Mouse (Mus musculus) spleen, postnatal 36 days (tissue): ENCODE measurements around the gene Prkaca.
"Not testable (repeated sequence)": the region's sequence is repeated elsewhere in the genome, so short reads cannot be mapped to it uniquely, and the experiment has no call there.

ENCODE experiments used
- DNase-seq, 2 experiments: peaks; one replicate each; pipeline ENCODE4 v3.0.0; 2022; ENCODE audit warnings: low spot score in 2 of 2, mixed read lengths in 1 of 2

Prkaca gene

DNA sequence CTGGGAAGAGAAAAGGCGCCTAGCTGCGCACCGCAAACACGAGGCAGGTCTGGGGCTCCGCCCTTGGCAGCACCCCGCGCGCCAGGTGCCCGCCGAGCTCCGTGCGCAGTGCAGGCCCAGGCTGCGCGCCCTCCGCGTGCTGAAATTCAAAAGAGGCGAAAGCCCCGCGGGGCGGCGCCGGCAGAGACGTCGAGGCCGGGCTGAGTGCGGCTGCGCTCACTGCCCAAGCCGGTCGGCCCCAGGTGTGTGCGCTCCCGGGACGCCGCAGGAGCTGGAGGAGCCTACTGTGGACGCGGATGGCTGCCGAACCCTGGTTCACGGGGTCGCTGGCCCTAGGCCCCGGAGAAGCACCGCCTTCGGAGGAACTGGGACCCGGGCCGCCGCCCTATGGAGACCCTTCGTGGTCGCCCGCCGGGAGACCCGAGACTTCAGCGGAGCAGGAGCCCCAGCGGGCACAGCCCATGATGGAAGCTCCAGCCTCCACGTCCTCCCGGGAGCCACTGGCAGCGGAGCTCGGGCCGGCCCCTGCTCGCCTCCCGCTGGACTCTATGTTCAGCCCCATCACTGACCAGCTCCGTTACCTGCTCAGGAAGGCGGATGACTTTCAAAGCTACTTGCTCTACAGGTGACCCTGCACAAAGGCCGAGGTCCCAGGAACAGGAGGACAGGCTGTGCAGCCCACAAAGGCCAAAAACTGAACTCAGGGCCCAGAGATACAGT, 28.6 kb downstream of the Prkaca start, which contains the start of gene 1700067K01Rik:
Gene 1700067K01Rik, plus strand, starts transcription at position 222 of the 720 bp plus-strand sequence.
- DNase-seq, result no peak

DNA sequence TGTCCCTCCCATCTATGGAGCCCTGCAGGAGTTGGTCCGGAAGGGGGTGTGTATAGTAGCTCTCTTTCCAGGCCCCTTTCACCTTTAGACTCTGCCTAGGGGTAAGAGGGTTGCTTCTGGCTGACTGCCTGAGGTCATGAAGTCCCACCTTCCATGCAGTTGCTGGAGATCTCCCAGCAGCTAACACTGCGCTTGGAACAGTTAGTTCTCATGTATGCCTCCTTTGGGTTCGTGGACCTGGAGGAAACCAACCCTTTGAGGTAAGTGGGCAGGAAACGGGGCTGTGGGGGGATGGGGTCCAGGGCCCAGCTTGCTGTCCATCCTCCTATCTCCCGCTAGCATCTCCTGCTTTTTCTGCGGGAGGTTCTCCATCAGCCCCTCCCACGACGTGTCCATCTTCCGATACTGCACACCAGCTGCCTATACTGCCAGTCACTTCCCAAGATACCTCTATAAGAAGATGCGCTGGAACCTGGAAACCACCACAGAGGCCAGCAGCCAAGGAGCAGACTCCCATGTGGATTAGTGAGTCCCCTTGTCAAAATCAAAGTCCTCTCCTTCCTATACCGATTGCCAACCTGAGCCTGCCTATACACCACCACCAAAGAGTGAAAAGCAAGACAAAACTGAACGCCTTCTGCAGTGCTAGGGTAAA, 30.3 kb downstream of the Prkaca start:
- no peak for DNase-seq

DNA sequence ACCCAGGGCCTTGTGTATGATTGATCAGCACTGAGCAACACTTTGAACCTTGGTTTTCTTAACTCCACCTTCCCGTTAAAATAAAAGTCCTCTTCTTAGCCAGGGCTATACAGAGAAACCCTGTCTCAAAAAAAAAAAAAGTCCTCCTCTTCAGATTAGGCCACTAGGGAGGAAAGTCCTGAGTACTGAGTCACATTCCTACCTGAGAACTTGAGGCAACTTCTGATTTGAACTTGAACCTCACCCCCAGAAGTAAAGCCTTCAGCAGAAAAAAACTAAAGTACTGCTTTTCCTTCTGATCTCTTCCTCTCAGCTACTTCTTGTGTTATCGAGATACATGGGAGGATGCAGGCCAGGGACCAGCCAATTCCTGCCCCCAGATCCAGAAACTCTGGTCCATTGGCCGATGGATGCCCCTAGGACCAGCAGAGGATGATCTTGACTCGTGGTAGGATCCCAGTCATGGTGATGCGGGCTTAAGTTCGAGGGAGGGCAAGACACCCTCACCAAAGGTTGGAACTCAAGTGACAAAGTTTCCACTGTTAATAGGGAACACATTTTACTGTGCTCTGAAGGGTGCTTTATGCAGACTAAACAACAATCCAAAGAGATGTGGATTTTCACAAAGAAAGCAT, 30.9 kb downstream of the Prkaca start:
- no peak for DNase-seq

DNA sequence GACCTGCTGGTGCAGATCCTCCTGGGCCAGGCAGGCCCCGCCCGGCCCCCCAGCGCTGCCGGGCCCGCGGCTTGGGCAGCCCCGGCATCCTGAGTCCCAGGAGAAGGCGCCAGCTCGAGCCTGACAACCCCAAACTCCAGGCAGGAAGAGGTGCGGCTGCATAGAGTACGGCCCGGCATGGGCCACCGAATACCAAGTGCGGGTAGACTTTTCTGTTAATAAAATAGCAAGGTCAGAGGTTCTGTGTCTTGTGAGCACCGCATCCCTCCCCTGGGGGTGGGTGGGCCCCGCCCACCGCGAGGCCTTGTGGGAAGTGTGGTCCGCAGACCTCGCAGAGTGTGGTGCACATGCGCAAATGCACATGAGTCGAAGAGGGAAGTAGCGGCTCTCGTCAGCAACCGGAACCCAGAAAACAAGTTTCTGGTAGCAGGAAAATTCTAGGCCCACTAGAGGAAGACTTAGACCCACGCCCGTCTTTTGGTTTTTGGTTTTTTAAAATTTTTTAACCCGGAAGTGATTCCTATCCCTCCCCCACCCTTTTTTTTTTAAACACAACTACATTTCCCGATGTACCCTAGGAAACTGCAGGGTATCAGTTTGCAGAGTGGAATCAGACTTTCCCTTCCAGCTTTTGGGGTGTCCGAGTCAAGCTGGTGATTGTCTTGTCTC, 31.9 kb downstream of the Prkaca start:
- peak; percentile 97 to 98 for DNase-seq

DNA sequence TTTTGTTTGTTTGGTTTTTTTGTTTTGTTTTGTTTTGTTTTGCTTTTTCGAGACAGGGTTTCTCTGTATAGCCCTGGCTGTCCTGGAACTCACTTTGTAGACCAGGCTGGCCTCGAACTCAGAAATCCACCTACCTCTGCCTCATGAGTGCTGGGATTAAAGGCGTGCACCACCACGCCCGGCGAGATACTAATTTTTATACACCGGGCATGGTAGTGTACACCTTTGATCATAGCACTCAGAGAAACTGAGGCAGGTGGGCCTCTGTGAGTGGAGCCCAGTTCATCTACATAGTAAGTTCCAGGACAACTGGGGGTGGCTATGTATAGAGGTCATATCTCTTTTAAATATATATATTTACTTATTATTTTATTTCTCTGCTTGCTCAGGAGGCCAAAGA, 32.7 kb downstream of the Prkaca start:
- DNase-seq, result not testable (repeated sequence)

DNA sequence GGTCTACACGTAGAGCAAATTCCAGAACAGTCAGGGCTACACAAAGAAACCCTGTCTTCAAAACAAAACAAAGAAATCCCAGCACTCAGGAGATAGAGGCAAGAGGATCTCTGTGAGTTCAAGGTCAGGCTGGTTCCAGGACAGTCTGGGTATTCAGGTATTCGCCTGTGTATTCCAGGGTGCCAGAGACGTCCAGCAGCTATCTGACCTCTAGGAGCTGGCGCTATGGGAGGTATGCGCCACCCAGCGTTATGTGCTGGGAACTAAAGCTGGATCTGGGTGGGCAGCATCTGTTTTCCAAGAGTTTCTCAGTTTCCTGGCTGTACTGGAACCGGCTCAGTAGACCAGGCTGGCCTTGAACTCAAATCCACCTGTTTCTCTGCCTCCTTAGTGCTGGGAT, 35.6 kb downstream of the Prkaca start:
- no peak for DNase-seq

DNA sequence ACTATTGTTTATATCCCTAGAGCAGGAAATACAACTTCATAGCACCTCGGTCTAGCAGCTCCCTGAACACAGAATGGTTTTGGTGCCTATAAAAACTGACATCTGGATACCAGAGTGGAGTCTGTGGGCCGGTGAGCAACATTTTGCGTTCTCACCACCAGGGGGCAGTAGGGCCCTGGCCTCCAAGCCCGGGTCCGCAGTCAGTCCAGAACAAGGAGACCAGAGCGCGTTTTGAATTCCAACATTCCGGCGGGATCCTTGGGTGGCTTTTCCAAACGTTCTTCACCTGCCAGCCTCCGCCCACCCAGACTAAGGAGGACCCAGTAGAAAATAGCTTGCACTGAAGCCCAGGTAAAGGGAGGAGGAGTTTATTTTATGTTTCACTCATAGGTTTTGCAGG, 37.1 kb downstream of the Prkaca start:
- peak; percentile 61 to 68 for DNase-seq

DNA sequence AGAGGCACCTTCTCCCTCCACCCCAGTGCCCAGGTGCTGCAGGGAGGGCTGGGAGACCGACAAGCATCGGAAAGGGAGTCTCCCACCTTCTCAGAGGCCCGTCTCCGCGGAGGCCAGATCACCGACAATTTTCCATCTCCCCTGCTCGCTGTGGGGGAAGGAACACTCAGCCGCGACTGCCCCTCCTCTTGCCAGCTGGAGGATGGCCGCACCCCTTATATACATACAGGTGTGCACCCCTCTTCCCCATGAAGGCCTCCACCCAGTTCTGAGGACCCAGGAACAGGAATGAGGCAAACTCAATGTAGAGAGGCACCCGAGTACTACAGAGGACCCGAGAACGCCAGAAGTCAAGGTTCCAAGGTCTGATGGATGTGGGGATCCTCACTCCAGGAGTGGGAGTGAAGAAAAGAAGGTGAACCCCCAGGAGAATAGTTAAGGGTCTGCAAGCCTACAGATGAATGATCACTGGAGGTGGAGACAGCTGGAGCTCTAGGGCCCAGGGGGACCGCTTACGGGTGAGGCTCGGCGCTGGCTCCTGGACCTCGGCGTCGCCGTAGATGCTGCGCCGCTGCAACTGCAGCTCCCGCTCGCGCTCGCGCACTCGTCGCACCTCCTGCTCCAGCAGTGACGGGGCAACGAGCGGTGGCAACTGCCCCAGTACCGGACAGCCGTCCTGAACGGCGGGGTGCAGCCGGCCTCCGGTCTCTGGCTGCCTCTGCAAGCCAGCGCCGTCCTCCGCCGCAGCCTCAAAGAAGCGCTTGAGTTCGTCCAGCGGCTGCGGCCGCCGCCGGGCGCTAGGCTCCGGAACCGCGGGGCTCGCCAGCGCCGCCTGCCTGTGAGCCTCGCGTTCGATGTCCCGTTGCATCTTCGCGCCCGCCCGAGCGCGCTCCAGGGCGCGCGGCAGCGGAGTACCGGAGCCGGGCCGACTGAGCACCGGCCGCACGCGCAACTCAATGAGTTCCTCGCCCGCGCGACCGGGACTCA, 38.1 kb downstream of the Prkaca start:
- peak; percentile 56 to 65 for DNase-seq

DNA sequence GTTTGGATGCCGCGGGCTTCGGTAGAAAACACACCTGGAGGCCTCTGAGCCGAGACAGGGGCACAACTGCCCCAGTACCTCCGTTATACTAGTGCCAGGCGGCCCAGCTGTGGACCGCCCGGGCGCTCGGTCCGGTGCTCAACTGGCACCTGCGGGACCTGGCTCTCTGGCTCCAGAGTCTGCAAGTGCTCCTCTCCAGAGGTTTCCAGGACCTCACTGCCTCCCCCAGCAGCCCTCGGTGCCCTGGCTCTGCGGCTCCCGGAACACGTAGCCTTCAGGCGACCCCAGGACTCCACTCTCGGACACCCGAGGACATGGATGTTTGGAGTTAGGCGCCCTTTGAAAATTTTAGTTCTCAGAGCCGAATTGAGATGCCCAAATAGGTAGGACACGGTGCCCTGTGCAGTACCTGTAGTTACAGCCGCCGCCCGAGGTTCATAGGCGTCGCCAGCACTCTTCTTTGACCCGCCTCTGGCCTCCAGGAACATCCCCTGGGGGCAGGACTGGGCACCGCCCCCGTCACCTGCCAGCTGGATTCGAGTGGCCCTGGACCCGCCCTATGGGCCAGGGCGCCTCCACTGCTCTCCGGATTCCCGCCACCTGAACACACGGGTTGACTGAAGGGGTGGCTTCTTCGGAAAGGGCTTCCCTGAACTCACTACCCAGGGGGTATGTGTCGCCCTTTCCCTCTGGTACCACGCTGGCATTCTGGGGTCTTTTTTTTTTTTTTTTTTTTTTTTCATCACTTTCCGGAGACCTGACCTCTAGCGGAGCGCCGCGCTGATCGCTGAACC, 39.1 kb downstream of the Prkaca start, which contains the start of gene 2210011C24Rik:
Gene 2210011C24Rik, minus strand, starts transcription at position 467 of the 794 bp plus-strand sequence.
- no peak for DNase-seq

DNA sequence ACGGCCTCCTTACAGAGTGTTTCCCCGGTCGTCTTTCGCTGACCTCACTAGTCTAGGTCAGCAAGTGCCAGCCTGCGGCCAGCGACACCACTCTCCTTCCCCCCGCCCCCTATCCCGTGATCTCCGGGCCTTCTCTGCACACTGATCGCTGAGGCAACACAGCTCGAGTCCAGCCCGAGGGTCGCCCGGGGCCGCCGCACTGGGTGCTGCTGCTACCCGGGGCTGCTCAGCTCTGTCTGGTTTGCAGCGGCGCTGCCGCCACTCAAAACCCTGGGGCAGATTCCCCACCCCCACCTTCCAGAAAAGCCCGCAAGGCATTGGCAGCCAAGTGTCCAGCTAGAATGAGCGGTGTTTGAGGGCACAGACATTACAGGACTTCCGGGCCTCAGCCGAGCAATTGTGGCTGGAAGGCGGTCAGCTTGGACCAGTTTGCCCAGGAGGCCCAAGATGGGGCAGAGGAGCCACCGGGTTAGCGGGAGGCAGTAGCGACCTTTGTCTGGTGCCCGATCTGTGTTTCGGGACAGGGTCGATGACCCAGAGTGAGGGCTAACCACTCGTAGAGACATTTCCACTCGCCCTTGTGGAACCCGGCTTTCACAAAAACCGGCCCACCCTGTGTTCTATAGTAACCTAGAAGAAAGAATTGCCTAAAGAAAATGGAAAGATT, 39.8 kb downstream of the Prkaca start:
- no peak for DNase-seq

DNA sequence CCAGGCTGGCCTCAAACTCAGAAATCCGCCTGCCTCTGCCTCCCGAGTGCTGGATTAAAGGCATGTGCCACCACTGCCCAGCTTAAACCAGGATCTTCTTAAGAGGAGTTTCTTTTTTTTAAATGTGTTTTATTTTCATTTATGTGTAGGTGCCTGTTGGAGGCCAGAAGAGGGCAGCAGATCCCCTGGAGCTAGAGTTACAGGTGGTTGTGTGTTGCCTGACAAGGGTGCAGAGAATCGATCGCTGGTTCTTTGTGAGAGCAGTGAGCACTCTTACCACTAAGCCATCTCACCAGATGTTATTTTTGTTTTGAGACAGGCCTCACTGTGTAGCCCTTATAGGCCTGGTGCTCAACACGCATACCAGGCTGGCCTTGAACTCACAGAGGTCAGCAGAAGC, 43.0 kb downstream of the Prkaca start:
- no peak for DNase-seq

DNA sequence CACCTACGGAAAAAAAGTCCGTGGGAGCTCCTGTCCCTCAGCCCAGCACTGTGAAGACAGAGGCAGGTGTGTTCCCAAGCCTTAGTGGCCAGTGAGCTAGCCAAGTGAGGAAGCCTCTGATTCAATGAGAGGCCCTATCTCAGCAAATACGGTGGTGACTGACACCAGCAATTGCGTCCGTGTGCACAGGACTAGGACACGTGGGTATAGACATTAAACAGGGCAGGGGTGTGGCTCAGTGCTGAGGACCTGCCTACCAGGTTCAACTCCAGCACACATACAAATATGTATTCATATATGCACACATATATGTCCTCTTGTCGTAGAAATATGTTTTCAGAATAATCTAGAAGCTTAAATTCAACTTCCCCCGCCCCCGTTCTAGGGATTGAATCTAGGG, 46.9 kb downstream of the Prkaca start:
- DNase-seq, result no peak

DNA sequence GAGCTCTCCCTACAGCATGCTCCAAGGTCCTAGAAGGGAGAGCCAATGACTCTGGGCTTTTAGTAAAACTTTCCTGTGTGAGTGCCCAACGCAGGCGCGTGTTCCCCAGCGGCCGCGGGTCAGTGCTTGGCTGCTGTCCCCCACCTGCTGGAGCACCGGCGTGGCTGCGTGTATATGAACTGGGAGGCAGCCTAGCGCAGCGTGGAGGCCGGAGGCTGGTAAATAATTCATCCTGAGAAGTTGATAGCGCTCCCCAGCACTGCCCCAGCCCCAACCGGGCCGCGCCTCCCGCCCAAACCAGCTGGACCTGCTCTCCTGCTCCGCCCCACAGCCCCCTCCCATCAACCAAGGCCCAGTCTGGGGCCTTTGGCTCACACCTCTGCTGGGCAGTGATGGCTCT, 48.3 kb downstream of the Prkaca start, which contains the start of gene Palm3:
Gene Palm3, plus strand, starts transcription at position 376 of the 400 bp plus-strand sequence.
- DNase-seq, result no peak

DNA sequence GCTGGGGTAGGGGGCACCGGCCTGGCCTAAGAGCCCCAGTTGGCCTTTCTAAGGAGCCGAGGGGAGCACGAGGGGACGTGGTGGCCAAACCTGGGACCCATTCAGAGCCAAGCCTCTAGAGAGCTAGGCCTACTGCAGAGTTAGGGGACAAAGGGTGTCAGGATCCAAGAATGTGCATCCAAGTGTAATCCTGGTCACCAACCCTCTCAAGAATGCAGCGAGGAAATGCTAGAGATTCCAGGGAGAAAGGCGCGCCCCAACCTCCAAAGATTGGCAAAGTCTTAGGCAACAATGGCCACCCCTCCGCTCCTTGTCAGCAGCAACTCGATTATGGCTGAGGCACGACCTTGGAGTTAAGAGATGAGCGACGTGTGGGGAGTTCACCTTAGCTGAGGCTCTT, 48.8 kb downstream of the Prkaca start:
- no peak for DNase-seq

DNA sequence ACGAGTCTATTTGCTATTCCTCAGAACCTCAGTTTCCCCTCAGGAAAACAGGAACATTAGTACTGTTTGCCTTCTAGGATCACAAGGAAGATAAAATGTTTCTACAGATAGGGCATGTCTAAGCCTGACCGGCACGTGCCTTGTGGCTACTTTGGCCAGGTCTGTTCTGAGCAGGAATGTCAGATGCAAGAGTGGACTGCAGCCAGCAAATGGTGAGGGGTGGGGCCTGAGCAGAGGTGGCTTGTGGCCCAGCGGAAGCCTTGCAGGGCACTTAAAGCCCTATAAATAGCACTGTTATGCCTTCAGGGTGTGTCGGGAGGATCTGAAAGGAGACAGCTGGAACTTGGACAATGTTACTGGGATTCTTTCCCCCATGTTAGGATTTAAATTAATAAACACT, 50.3 kb downstream of the Prkaca start:
- no peak for DNase-seq

DNA sequence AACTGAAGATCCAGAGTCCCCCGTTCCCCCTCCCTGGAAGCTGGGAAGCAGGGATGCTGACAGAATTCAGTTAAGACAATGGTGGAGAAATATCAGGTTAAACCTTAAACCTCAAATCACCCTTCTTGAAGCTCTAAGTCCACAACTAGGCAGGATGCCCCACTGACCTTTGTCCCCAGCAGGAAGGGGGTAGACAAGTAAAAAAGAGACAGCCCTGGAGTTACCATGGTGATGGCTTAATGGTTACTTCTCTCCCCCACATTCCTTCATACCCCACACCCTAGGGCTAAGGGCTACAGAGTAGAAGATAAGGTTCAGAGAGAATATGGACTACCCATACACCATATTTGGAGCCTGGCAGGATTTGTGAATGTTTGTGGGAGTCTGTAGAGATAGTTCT, 50.8 kb downstream of the Prkaca start:
- DNase-seq, result no peak

DNA sequence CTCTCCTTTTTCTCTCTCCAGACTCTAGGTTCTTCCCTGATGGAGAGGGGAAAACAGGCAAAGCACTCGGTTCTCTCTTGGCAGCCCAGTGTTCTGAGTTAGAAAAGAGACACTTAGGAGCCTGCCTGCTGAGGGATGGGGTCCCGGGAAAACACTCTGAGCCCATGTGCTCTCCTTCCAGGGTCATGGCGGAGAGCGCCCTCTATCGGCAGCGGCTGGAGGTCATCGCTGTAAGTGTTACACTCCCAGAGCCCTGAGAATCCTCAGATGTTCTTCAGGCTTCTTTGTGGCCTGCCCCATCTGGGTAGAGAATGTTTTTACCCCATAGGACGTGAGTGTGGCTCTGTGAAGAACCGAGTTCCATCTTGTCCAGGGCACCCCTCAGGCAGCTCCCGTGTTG, 51.4 kb downstream of the Prkaca start:
- no peak for DNase-seq

DNA sequence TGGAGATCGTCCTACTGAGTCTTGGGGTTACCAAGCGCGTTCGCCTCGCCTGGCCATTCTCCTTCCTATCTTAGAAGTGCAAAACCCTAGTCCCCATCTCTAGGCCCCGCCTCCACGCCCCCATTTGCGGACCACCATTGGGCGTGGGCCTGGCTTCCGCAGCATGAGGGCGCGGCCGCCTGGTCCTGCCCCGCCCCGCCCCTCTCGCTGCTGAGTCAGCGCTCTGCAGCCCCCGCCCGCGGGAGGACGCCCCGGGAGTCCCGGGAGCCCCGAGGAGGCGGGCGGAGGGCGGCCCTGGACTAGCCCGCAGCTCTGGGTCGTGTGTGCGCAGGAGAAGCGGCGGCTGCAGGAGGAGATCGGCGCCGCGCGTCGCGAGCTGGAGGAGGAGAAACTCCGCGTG, 53.1 kb downstream of the Prkaca start:
- DNase-seq, result no peak

DNA sequence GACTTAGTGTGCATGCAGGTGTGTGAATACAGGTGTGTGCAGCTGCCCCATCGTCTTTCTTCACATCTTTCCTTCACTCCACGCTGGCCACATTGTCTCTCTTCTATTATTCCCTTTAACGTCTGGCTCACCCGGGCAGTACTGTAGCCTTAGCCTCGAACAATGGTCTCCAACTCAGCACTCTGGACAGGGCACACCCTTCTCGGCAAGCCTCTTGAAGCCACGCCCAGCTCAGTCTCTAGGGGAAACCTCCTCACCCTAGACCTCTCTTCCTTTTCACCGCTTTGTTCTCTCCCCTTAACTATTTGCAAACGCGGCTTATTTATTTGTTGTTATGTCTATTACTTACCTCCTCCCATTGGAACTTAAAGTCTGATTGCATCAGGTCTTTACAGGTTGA, 54.7 kb downstream of the Prkaca start:
- DNase-seq, result peak; percentile 63 to 64

DNA sequence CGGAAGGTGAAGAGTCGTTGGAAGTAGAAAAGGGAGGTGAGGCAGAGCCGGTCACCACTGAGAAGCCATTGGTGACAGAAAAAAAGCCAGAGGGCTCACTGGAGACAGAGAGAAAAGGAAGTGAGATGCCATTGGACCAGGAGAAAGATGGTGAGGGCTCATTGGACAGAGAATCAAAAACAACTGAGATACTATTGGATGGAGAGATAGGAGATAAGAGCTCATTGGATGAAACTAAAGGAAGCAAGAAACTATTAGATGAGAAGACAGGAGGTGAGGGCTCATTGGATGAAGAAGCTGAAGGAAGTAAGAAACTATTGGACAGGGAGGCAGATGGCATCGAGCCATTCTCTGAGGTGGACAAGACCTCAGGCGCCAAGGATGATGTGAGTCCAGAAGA, 56.5 kb downstream of the Prkaca start:
- no peak for DNase-seq
